Mouse (Mus musculus) myocyte (in vitro differentiated cells): ENCODE measurements around the gene Raf1.

Experiments
- CEBPB ChIP-seq: IDR thresholded peaks from 2 replicates; pipeline ENCODE4 v1.6.1; 2011; ENCODE audit warnings: mild to moderate bottlenecking, moderate library complexity; ENCODE audit not compliant: poor library complexity, insufficient read depth, severe bottlenecking
- E2F4 ChIP-seq: IDR thresholded peaks from one replicate; pipeline ENCODE4 v1.6.1; 2011; ENCODE audit warnings: mild to moderate bottlenecking, control low read depth, moderate library complexity; ENCODE audit not compliant: insufficient read depth
- MAX ChIP-seq: IDR thresholded peaks from one replicate; pipeline ENCODE4 v1.6.1; 2011; ENCODE audit warnings: low read depth, mild to moderate bottlenecking, control low read depth
- MYOD1 ChIP-seq, 3 experiments: IDR thresholded peaks; one replicate each; pipeline ENCODE4 v1.6.1; 2011; ENCODE audit warnings: control low read depth in 2 of 3, low read depth in 2 of 3, mild to moderate bottlenecking in 2 of 3, moderate library complexity in 1 of 3; ENCODE audit not compliant: insufficient read length in 2 of 3, control insufficient read depth in 1 of 3
- POLR2A ChIP-seq: IDR thresholded peaks from one replicate; pipeline ENCODE4 v1.6.1; 2011; ENCODE audit warnings: low read depth, mild to moderate bottlenecking, control low read depth, moderate library complexity; ENCODE audit not compliant: insufficient read length

- TF ChIP-seq MAX, result no peak
- TF ChIP-seq POLR2A, result no peak
- TF ChIP-seq MYOD1 (IDR thresholded peaks at IDR 0.05; ENCODE audit: control insufficient read depth in 1 of 3, insufficient read length in 2 of 3, low read depth in 2 of 3), result no peak
- no peak for TF ChIP-seq CEBPB
- no peak for TF ChIP-seq E2F4
These were observed 18.0 kb upstream of the Raf1 start for GRCm38 (mm10) chr6:115694441-115694842.
